Mouse (Mus musculus) layer of hippocampus, adult 11-12 months (tissue): ENCODE results near the gene Sdsl.

Experiments
- DNase-seq: peaks from one replicate; pipeline ENCODE4 v3.0.0; 2022; ENCODE audit warnings: low spot score

The Sdsl gene

DNA sequence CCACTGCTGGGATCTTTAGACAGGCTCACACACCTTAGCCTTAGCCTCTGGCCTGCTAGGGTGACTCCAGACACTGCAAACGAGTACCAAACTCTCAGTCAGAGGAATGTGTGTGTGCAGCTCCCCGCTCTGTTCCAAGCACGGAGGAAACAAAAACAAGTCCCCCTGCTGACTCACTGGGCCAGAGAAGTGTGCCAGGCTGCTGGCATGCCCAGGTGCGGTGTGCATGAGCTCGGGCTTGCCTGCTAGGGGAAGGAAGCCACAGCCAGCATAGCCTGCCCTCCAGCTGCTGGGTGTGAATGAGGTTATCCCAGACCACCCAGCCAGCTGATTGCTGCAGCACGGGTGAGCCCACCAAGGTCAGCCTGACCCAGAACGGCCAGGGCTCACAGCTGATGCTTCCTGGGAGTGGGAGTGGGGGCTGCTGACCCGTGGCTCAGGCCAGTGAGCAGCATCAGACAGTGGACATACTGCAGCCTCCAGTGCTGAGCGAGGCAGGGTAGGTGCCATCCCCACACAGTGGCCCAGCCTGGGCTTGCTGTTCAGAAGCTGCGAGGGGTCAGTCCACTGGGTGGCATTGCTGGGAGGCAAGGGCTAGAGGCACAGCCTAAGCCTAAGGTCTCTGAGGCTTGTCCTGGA lies 22.6 kb upstream of the Sdsl start:
- DNase-seq: no peak

DNA sequence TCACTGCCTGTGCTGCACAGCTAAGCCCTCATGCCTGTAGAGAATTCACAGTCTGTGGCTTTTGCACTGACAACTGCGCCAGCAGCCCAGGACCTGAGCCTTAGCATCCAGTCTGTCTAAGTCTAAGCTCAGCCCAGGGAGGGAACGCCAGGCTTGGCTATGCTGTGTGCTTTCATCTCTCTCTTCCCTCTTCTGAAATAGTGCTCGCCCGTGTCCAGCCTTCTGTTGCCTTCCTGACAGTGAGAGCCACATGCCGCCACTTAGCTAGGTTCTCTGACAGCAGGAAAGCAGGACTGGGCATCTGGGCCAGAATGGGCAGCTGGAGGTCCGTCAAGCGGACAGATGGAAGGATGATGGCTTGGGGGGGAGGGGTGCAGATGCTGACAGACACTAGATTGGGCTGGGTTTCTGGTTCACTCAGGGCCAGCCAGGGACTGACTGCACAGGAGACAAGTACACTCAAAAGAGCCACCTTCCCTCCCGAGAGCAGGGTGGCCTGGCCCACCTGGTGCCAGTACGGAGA lies 21.3 kb upstream of the Sdsl start:
- DNase-seq: no peak

DNA sequence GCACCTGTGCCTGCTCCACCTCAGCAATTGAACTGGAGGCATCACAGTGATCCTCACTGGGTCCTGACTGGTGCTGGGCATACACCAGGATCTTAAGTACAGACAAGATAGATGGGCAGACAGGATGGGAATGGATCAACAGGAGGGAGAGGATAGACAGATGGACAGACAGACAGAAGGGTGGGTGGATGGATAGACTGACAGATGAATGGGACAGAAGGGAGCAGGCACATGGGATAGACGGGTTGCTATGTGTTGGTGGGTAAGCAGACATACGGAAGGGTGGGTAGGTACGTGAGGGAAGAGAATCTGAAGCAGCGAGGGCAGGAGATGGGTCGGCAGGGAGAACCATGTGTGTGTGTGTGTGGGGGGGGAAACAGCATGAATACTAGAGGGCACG lies 20.8 kb upstream of the Sdsl start:
- DNase-seq: no peak

DNA sequence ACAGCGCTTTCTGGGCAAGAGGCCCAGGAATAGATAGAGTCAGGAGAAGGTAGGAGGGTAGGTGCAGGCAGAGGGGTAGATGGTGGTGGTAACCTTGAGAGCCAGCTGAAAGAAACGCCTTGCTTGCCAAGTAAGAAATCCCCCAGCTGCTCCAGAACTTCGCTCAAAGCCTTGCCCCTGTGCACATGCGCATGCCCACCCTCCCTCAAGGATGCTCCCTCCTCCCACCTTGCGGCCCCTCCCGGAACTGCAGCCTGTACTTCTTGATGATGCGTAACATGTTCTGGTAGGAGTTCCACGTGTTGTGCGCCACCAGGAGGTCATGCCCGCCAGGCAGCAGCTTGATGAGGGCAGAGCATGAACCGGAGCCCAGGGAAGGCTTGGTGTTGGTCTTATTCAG lies 19.8 kb upstream of the Sdsl start:
- DNase-seq: no peak

DNA sequence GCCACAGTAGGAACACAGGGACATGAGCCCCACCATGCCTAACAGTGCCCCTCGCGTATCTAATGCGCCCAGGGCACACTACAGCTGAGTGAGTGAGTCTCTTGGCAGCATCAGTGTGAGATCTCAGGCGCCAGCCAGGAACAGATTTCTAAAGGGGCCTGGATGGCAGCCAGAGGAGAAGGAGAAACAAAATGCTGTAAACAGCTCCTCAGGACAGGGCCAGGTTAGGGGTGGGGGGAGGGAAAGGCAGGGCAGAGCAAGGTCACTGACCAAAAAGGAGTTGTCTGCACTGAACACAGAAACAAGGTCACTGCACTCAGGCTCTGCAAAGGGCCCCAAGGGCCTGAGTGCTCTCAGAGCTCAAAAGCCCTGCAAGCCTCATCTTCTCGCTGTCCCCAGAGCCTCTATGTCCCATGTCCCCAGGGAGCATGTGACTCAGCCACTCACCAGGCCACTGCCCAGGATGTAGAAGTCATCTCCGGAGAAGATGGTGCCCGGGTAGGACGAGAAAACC lies 18.1 kb upstream of the Sdsl start:
- peak; percentile 53 for DNase-seq

DNA sequence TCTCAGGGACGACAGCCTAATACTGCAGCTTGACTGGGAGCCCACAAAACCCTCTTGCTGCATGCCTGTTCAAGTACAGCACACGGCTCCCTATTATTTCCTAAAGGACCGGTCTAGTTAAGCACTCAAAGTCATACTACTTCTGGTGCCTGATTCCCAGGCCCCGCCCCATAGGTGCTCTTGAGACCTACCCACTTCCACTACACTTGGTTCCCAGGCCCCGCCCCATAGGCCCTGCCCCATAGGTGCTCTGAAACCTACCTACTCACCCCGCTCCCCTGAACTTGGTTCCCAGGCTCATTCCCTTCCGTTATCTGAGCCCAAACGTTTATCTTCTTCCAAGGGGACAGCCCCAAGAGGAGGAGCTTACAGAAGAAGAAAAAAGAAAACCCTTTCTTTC lies 15.2 kb upstream of the Sdsl start:
- DNase-seq: no peak

DNA sequence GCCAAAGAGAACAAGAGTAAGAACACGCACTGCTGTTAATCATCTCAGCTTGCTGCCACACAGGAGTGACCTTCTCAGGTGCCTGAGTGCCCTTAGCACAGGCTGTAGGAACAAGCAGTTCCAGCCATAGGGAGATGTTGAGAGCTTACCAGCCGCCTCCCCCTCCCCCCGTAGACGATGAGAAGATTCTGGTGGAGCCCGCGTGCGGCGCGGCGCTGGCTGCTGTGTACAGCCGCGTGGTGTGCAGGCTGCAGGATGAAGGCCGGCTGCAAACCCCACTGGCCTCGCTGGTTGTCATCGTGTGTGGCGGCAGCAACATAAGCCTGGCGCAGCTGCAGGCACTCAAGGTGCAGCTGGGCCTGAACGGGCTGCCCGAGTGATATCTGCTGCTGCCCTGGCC lies 10.8 kb upstream of the Sdsl start:
- DNase-seq: no peak

DNA sequence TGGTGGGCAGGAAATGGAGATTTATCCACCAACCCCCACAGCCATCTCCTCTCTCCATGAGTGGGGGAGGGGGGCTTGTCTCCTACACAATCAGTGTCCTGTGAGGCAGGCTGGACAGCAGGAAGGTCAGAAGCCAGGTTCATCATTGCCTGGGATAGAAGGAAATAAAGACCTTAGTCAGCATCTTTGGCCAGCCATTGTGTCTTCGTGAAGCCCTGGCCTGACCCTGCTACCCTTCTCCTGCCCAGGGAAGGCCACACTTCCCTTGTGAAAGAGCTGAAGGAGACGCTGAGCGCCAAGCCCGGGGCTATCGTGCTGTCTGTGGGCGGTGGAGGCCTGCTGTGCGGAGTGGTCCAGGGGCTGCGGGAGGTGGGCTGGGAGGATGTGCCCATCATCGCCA lies 8.6 kb upstream of the Sdsl start:
- no peak for DNase-seq

DNA sequence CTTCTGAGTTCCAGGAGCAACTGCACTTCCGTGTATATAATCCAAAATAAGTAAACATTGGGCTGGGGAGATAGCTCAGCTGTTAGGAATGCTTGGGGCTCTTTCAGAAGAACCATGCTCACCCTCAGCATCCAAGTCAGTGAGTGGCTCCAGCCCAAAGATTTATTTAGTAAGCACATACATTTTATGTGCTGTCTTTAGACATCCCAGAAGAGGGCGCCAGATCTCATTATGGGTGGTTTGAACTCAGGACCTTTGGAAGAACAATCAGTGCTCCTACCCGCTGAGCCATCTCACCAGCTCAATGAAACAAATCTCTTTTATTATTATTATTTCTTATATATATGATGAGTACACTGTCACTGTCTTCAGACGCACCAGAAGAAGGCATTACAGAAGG lies 6.9 kb upstream of the Sdsl start:
- no peak for DNase-seq

DNA sequence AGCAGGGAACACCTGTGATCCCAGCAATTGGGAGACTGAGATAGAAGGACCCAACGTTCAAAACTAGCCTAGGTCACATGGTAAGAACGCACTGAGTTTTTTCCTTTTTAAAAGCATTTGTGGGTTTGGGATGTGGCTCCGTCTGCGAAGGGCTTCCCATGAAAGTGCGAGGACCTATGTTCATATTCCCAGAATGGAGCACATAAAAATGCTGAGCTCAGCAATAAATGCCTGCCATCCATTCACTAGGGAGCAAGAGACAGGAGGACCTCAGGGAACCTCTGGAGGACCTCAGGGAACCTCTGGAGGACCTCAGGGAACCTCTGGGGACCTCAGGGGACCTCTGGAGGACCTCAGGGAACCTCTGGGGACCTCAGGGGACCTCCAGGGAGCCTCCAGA lies 5.4 kb upstream of the Sdsl start:
- no peak for DNase-seq

DNA sequence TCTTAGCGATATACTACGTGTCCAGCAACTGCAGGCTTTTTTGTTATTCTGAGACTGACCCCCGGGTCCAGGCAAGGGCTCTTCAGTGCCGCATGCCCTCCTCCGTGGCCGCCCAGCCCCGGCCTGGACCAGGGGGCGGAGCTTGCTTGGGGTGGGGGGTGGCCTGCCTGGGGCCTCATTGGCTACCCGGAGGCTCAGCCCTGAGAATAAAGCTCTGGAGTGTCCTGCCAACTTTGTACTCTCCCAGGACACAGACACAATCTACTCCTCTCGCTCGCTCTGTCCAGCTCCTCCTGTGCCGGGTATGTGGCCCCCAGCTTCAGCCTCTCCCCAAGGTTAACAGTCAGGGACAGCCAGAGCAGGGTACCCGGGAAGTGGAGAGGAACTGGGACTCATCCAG lies 3.7 kb upstream of the Sdsl start, which contains the start of gene Sds:
Gene Sds, plus strand, starts transcription at position 231 of the 400 bp plus-strand sequence.
- DNase-seq: no peak

DNA sequence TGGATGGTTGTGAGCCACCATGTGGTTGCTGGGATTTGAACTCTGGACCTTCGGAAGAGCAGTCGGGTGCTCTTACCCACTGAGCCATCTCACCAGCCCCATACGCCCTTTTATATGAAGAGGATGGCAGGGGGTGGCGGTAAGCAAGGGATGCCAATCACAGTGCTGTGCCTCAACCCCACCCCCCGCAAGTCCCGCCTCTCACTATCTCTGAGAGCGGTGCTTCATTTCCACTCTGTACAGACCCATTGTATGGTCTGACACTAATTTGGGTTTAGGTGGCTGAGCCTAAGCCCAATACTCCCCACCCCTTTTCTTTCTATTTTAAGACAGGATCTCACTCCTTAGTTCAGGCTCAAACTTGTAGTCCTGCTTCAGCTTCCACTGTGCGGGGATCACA lies 3.3 kb upstream of the Sdsl start:
- DNase-seq: no peak

DNA sequence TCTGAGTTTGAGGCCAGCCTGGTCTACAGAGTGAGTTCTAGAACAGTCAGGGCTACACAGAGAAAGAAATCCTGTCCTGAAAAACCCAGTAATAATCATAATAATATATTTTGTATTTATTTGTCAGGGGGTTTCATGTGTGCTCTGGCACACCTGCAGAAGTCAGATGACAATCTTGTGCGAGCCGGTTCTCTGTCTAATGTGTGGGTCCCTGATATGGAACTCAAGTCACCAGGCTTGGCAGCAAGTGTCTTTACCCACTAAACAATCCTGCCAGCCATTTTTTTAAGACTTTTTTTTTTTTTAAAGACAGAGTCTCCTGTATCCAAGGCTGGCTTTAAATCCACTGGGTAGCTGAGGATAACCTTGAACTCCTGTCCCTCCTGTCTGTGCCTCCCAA lies 751 bp upstream of the Sdsl start:
- DNase-seq: no peak

DNA sequence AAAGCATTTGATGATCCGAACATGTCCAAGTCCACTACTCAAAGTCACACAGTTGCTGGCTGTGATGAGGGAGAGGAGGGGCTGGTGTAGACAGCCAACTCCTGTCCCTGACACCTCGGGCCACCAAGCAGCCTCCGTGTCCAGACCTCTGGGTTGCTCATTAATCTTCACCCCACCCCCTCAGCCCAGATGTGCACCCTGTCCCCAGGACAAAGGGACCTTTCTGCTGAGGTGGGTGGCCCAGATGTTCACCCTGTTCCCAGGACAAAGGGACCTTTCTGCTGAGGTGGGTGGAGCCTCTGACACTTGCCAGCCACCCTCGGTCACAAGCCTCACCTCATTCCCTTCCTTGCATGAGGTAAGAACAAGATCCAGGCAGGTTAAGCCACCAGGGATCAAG lies 1.1 kb downstream of the Sdsl start:
- DNase-seq: no peak

DNA sequence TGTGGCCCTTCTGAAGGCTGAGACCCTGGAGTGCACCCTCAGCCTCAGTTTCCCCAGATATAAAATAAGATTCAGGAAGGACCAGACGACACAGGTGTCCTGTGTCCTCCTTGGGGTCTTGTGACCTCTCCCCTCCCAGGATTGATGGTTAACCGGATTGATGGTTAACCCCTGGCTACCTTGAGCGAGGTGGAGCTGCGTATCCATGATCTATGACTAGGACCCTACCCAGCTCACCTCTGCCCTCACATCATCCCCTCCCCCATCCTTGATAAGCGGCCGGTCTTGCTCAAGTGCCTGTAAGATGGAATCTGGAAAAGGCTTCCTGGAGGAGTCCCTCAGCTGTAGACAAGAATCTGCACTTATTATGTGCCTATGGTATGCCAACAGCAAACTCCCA lies 3.8 kb downstream of the Sdsl start:
- DNase-seq: no peak

DNA sequence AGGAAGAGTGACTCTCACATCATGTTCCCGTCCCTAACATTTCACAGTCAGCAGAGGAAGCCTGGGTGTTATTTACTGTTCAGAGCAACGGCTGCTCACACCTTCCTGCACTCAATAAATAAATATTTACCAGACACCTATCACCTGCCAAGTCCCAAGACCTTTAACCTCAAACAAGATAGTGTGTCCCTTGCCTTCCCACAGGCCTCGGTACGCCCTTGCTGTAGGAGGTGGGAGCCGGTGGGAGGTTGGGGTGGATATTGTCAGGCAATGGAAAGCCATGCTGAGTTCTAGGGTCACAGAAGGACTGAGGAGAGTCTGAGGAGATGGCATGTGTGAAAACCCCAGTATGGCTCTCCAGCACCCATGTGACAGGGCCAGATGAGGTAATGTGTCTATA lies 4.3 kb downstream of the Sdsl start:
- DNase-seq: no peak

DNA sequence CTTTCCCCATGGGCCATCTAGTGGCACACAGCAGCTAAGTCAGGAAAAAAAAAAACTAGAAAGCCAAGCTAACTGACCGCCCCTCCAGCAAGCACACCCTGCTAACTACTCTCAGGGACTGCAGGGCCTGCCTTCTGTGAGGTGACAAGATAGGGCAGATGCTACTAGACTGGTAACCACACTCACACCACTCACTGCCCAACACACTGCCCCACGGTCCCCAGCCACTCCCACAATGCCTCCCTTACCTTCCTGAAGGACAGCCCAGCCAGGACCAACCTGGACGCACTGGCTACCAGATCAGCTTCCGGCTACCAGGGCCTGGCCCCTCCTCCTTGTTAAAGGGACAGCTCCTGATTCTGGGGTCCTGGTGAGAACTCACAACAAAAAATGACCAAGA lies 5.6 kb downstream of the Sdsl start:
- DNase-seq: no peak

DNA sequence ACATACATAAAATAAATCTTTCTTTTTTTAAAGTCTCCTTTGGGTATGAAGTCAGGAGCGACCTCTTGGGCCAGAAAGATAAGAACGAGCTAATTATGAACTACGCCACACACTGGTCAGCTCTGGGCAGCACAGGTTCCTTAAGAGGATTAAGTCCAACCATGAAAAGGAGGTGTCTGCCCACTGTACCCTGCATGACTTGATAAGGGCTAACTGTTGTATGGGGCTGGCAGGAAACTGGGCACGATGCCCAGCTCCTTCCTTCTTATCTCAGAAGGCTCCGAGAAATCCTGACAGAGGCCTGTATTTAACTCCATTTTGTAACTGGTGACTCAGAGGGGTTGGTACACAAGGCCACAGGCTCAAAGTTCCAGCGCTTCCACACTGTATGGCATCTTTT lies 6.8 kb downstream of the Sdsl start:
- DNase-seq: no peak

DNA sequence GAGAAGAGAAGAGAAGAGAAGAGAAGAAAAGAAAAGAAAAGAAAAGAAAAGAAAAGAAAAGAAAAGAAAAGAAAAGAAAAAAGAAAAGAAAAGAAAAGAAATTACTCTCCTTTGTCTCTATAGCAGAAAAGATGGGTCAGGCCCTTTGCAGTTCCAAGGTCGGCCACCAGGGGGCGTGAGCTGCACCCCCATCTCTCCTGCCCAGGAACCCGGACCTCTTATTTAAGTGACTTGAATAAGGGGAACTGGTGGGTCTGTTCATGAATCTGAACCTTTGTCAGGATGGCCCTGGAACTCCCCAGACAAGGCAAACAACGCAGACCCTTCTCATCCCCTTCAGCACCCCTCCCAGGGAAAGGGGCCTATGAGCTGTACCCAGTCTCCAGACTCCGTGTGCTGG lies 7.5 kb downstream of the Sdsl start:
- no peak for DNase-seq

DNA sequence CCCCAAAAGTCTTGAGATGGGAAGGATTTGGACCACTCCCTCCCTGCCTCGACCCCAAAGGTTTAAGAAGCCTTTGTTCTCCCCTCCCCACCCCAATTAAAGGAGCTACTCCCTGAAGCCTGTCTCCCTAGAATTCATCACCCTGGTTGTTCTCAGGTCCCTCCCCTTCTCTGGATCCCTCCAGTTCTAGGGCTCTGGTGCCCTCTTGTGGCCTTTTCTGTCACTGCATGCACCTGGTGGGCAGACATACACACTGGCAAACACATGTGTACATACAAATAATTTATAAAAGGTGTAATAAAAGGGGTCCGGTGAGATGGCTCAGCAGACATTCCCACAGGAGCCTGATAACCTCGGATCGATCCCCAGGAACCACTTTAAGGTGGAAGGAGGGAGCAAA lies 8.3 kb downstream of the Sdsl start:
- no peak for DNase-seq

DNA sequence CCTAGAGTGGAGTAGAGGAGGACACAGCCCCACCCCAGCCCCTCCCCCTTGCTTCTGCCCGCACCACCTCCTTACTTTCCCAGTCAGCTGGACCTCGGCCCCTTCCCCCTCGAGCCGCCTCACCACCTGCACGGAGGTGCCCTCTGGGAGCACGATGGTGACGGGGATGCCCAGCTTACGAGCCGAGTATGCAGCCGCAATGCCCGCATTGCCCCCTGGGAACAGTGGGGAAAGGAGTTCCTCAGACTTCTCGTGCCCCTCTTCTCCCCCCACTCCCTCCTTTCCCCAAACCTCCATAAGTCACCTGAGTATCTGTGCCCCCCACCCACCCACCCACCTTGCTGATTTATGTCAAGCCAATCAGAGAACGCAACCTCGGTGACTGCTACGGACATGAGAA lies 10.7 kb downstream of the Sdsl start:
- DNase-seq: no peak

DNA sequence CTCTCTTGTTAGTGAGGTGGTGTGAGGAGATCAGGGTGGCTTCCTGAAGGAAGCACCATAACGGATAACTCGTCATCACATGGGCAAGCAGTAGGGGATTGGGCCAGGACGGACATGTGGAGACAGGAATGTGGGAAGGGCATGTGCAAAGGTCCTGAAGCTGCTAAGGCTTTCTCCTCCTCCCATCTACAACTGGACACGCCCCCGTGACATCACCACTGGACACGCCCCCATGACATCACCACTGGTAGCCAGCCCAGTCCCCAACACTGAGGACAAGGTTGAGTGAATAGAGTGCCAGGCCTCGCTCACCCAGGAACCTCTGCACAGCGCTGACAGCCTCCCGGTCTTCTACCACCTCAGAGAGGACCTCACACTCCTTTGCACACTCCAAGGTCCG lies 13.5 kb downstream of the Sdsl start:
- no peak for DNase-seq

DNA sequence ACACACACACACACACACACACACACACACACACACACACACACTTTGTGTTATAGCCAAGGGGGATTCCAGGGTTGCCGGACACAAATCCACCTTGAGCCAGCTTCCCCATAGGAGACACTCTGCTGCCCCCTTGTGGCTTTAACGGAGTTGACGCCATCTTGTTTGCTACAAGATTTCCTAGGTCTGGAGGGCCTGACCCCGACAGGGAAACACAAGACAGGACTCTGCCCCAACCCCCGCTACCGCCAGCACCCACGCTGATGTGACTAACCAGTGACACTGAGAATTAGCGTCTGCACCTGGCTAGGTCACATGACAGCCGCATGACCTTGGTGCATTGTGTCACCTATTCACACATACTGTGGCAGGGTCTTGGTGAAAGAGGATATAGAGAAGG lies 15.0 kb downstream of the Sdsl start:
- peak; percentile 68 for DNase-seq

DNA sequence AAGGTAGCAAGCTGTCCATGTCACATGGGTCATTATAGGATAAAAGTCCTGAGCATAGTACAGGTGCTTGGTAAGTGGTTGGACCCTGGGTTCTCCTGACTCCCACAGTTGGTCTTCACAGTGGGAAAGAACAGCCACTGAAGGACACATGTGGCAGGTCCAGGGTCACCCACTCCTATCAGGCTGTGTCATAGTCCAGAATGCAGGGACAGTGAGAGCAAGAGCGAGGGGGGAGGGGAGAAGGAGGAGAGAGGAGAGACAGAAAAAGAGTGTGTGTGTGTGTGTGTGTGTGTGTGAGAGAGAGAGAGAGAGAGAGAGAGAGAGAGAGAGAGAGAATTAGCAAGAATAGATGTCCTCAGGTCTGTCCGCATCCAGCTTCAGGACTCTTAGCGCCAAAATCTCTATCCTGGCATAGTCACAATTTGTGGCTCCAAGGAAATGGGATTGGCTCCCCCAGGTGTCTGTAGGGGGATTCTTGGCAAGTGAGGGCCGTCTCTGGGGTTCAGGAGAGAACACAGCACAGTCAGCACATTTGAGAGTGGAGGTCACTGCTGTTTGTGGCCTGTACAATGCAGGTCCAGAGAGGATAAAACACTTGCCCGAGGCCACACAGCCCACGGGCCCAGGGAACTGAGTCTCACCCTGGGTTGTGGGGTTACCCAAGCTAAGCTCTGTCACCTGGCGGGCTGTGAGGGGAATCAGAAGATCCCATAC lies 15.6 kb downstream of the Sdsl start:
- no peak for DNase-seq
